Mouse (Mus musculus): ENCODE data around the gene Pxt1. TPM values are rescaled to one million over a fixed set of nuclear protein-coding genes. Genes with fewer than 3 reads are reported as not detected.

Gene Pxt1
- total and polyA plus RNA-seq, 2 experiments from 2014 or later: not detected

GRCm38 (mm10) chr17:28909252-28909941 is 34.2 kb downstream of the Pxt1 start:
- H3K4me3 ChIP-seq (ENCODE audit: low read depth, low read length): peak overlapping the region; percentile 21
- peak overlapping the region; percentile 49 for H3K4me2 ChIP-seq (ENCODE audit: low read depth, low read length)
- H3K36me3 ChIP-seq (replicated peaks; ENCODE audit: control insufficient read depth, insufficient read depth, low read length): no peaks in the 10 kb centered on the region
- H3K9me3 ChIP-seq (replicated peaks; ENCODE audit: control insufficient read depth, low read length): no peaks in the 10 kb centered on the region
- DNase-seq (ENCODE audit: low spot score) (peak; percentile 46), ATAC-seq (ENCODE audit: insufficient read depth, low read depth) (peak; percentile 31; the same call in 1 of the 2 replicates)
- H3K27me3 ChIP-seq (ENCODE audit: control insufficient read depth, insufficient read depth, low read length): peaks cover 10% of the 10 kb centered on the region
- no peak overlapping the region; the same call in 1 of the 2 replicates for H3K9ac ChIP-seq (replicated peaks; ENCODE audit: low read depth, low read length)
- H3K27ac ChIP-seq (ENCODE audit: low read depth): no peak overlapping the region
- no peaks in the 10 kb centered on the region for H3K4me1 ChIP-seq (ENCODE audit: control insufficient read depth, insufficient read depth)
- TF ChIP-seq EP300 (IDR thresholded peaks at IDR 0.05; ENCODE audit: low read depth) (no peak), CTCF (IDR thresholded peaks at IDR 0.05; ENCODE audit: low read depth) (peak; percentile 53)
- 6% methylated on average over 29 of the region's 29 CpGs for WGBS

GRCm38 (mm10) chr17:28907959-28908358 is 35.7 kb downstream of the Pxt1 start:
- no peak overlapping the region for H3K4me3 ChIP-seq (ENCODE audit: low read depth, low read length)
- ATAC-seq (ENCODE audit: insufficient read depth, low read depth) (no peak), DNase-seq (ENCODE audit: low spot score) (no peak)
- TF ChIP-seq EP300 (IDR thresholded peaks at IDR 0.05; ENCODE audit: low read depth) (no peak), CTCF (IDR thresholded peaks at IDR 0.05; ENCODE audit: low read depth) (no peak)
- H3K27ac ChIP-seq (ENCODE audit: low read depth): no peak overlapping the region
- no peaks in the 10 kb centered on the region for H3K36me3 ChIP-seq (replicated peaks; ENCODE audit: control insufficient read depth, insufficient read depth, low read length)
- H3K4me2 ChIP-seq (ENCODE audit: low read depth, low read length): no peak overlapping the region
- H3K4me1 ChIP-seq (ENCODE audit: control insufficient read depth, insufficient read depth): no peaks in the 10 kb centered on the region
- H3K27me3 ChIP-seq (ENCODE audit: control insufficient read depth, insufficient read depth, low read length): peaks cover 10% of the 10 kb centered on the region
- H3K9me3 ChIP-seq (replicated peaks; ENCODE audit: control insufficient read depth, low read length): no peaks in the 10 kb centered on the region
- H3K9ac ChIP-seq (replicated peaks; ENCODE audit: low read depth, low read length): no peak overlapping the region
- WGBS: 79% methylated on average over 7 of the region's 7 CpGs

GRCm38 (mm10) chr17:28905377-28905916 is 38.2 kb downstream of the Pxt1 start:
- Histone ChIP-seq H3K9ac (replicated peaks; ENCODE audit: low read depth, low read length) (no peak overlapping the region), H3K4me3 (ENCODE audit: low read depth, low read length) (no peak overlapping the region), H3K9me3 (replicated peaks; ENCODE audit: control insufficient read depth, low read length) (no peaks in the 10 kb centered on the region), H3K36me3 (replicated peaks; ENCODE audit: control insufficient read depth, insufficient read depth, low read length) (no peaks in the 10 kb centered on the region), H3K27ac (ENCODE audit: low read depth) (no peak overlapping the region), H3K4me1 (ENCODE audit: control insufficient read depth, insufficient read depth) (no peaks in the 10 kb centered on the region), H3K4me2 (ENCODE audit: low read depth, low read length) (no peak overlapping the region), H3K27me3 (ENCODE audit: control insufficient read depth, insufficient read depth, low read length) (peaks cover 10% of the 10 kb centered on the region)
- no peak for ATAC-seq (ENCODE audit: insufficient read depth, low read depth)
- no peak for DNase-seq (ENCODE audit: low spot score)
- WGBS: 71% methylated on average over 13 of the region's 13 CpGs
- TF ChIP-seq EP300 (IDR thresholded peaks at IDR 0.05; ENCODE audit: low read depth) (no peak), CTCF (IDR thresholded peaks at IDR 0.05; ENCODE audit: low read depth) (no peak)

GRCm38 (mm10) chr17:28904546-28905376 is 38.9 kb downstream of the Pxt1 start:
- DNase-seq (ENCODE audit: low spot score) (peak; percentile 36), ATAC-seq (ENCODE audit: insufficient read depth, low read depth) (no peak)
- Histone ChIP-seq H3K27ac (ENCODE audit: low read depth) (no peak overlapping the region), H3K4me2 (ENCODE audit: low read depth, low read length) (no peak overlapping the region), H3K9ac (replicated peaks; ENCODE audit: low read depth, low read length) (no peak overlapping the region), H3K36me3 (replicated peaks; ENCODE audit: control insufficient read depth, insufficient read depth, low read length) (no peaks in the 10 kb centered on the region), H3K4me3 (ENCODE audit: low read depth, low read length) (no peak overlapping the region), H3K27me3 (ENCODE audit: control insufficient read depth, insufficient read depth, low read length) (peaks cover 8% of the 10 kb centered on the region), H3K9me3 (replicated peaks; ENCODE audit: control insufficient read depth, low read length) (no peaks in the 10 kb centered on the region), H3K4me1 (ENCODE audit: control insufficient read depth, insufficient read depth) (no peaks in the 10 kb centered on the region)
- TF ChIP-seq CTCF (IDR thresholded peaks at IDR 0.05; ENCODE audit: low read depth) (peak; percentile 74), EP300 (IDR thresholded peaks at IDR 0.05; ENCODE audit: low read depth) (no peak)
- WGBS: 27% methylated on average over 23 of the region's 23 CpGs

GRCm38 (mm10) chr17:28901559-28901958 is 42.1 kb downstream of the Pxt1 start:
- H3K27ac ChIP-seq (ENCODE audit: low read depth): no peak overlapping the region

More at GRCm38 (mm10) chr17:28901559-28901958, 42.1 kb downstream of the Pxt1 start:
- no peak overlapping the region for H3K4me3 ChIP-seq (ENCODE audit: low read depth, low read length)
- DNase-seq (ENCODE audit: low spot score): no peak
- no peaks in the 10 kb centered on the region for H3K27me3 ChIP-seq (ENCODE audit: control insufficient read depth, insufficient read depth, low read length)
- no peak overlapping the region for H3K4me2 ChIP-seq (ENCODE audit: low read depth, low read length)
- no peak for TF ChIP-seq CTCF (IDR thresholded peaks at IDR 0.05; ENCODE audit: low read depth)
- TF ChIP-seq EP300 (IDR thresholded peaks at IDR 0.05; ENCODE audit: low read depth): no peak
- H3K9ac ChIP-seq (replicated peaks; ENCODE audit: low read depth, low read length): no peak overlapping the region
- H3K9me3 ChIP-seq (replicated peaks; ENCODE audit: control insufficient read depth, low read length): no peaks in the 10 kb centered on the region
- no peak for ATAC-seq (ENCODE audit: insufficient read depth, low read depth)
- H3K36me3 ChIP-seq (replicated peaks; ENCODE audit: control insufficient read depth, insufficient read depth, low read length): no peaks in the 10 kb centered on the region
- no peaks in the 10 kb centered on the region for H3K4me1 ChIP-seq (ENCODE audit: control insufficient read depth, insufficient read depth)
- WGBS: 60% methylated on average over 4 of the region's 4 CpGs

Measured in heart, postnatal 0 days (tissue).